Mouse (Mus musculus) limb, embryonic 13.5 days (tissue): ENCODE results near the gene Tas1r1. TPM values are rescaled to one million over a fixed set of nuclear protein-coding genes. Genes with fewer than 3 reads are reported as not detected.

Source experiments
- ATAC-seq: fragments of 200-750 bp; cut with Nextera tagmentation; 2 replicates; pipeline ENCODE4 v1.8.0; 2017; ENCODE audit warnings: low read depth, moderate number of reproducible peaks, moderate TSS enrichment; ENCODE audit not compliant: low FRiP score
- H3K27ac ChIP-seq: fragments of 300-500 bp; sonication (generic); 2 replicates; pipeline ENCODE4 v1.5.1; 2015; ENCODE audit warnings: inconsistent platforms, mild to moderate bottlenecking, moderate library complexity
- H3K27me3 ChIP-seq: fragments of 300-500 bp; sonication (generic); 2 replicates; pipeline ENCODE4 v1.6.1; 2015; ENCODE audit warnings: mild to moderate bottlenecking, inconsistent platforms
- H3K36me3 ChIP-seq: fragments of 300-500 bp; sonication (generic); 2 replicates; pipeline ENCODE4 v1.6.1; 2015; ENCODE audit warnings: inconsistent platforms, mild to moderate bottlenecking, moderate library complexity
- H3K4me1 ChIP-seq: fragments of 300-500 bp; sonication (generic); 2 replicates; pipeline ENCODE4 v1.6.1; 2015; ENCODE audit warnings: inconsistent platforms
- H3K4me2 ChIP-seq: fragments of 300-500 bp; sonication (generic); replicated peaks from 2 replicates; pipeline ENCODE4 v1.6.1; 2015; ENCODE audit warnings: inconsistent platforms, mild to moderate bottlenecking, moderate library complexity
- H3K4me3 ChIP-seq: fragments of 300-500 bp; sonication (generic); 2 replicates; pipeline ENCODE4 v1.5.1; 2015; ENCODE audit warnings: moderate library complexity, mild to moderate bottlenecking, inconsistent platforms
- H3K9ac ChIP-seq: fragments of 300-500 bp; sonication (generic); 2 replicates; pipeline ENCODE4 v1.6.1; 2015; ENCODE audit warnings: mild to moderate bottlenecking, inconsistent platforms
- H3K9me3 ChIP-seq: fragments of 300-500 bp; sonication (generic); 2 replicates; pipeline ENCODE4 v1.6.1; 2016; ENCODE audit warnings: inconsistent platforms
- WGBS: fragments of 180-500 bp; shearing (Covaris S2); methylation state at CpG from one replicate; pipeline ENCODE4 v1.1.7; 2015; 5-methylcytosine and 5-hydroxymethylcytosine counted together
- polyA plus RNA-seq: library from polyadenylated mRNA; unstranded; fragments of >200 nt; fragmentation: Nextera tagmentation; extraction: Ambion mirVana; gene quantifications from 2 replicates; pipeline ENCODE4 v1.2.1, GENCODE M21; 2015

The Tas1r1 gene
- polyA plus RNA-seq, 1 experiment from 2014 or later: 1.3 TPM

- no peak for ATAC-seq
- peaks cover 5% of the 10 kb centered on the region for H3K36me3 ChIP-seq
- peaks cover 39% of the 10 kb centered on the region for H3K4me1 ChIP-seq
- WGBS: 5% methylated on average over 8 of the region's 8 CpGs
- peak overlapping the region; percentile 99 for H3K4me2 ChIP-seq
- peak overlapping the region; percentile 83 for H3K9ac ChIP-seq
- peak overlapping the region; percentile 52; the same call in 1 of the 2 replicates for H3K27ac ChIP-seq
- H3K9me3 ChIP-seq: no peaks in the 10 kb centered on the region
- H3K4me3 ChIP-seq: peak overlapping the region; percentile 84
- peaks cover 4% of the 10 kb centered on the region for H3K27me3 ChIP-seq
These were observed 30.8 kb downstream of the Tas1r1 start for GRCm38 (mm10) chr4:152007481-152008147.

GRCm38 (mm10) chr4:152006812-152007211, 31.6 kb downstream of the Tas1r1 start:
- H3K9me3 ChIP-seq: no peaks in the 10 kb centered on the region
- H3K27me3 ChIP-seq: peaks cover 4% of the 10 kb centered on the region
- H3K27ac ChIP-seq: no peak overlapping the region
- H3K4me1 ChIP-seq: peaks cover 38% of the 10 kb centered on the region
- WGBS: 29% methylated on average over 3 of the region's 3 CpGs
- ATAC-seq: no peak
- H3K36me3 ChIP-seq: no peaks in the 10 kb centered on the region
- H3K4me2 ChIP-seq: no peak overlapping the region
- no peak overlapping the region for H3K9ac ChIP-seq
- no peak overlapping the region for H3K4me3 ChIP-seq

- Histone ChIP-seq H3K4me3 (no peak overlapping the region), H3K27ac (no peak overlapping the region), H3K4me2 (no peak overlapping the region), H3K9ac (no peak overlapping the region), H3K27me3 (peaks cover 4% of the 10 kb centered on the region), H3K36me3 (no peaks in the 10 kb centered on the region), H3K4me1 (peaks cover 31% of the 10 kb centered on the region), H3K9me3 (no peaks in the 10 kb centered on the region)
- WGBS: 78% methylated on average over 6 of the region's 6 CpGs
- ATAC-seq: no peak
These were observed 32.2 kb downstream of the Tas1r1 start for GRCm38 (mm10) chr4:152006137-152006536.

GRCm38 (mm10) chr4:152002063-152002462, 36.3 kb downstream of the Tas1r1 start:
- Histone ChIP-seq H3K27me3 (no peaks in the 10 kb centered on the region), H3K9ac (no peak overlapping the region), H3K9me3 (no peaks in the 10 kb centered on the region), H3K4me2 (no peak overlapping the region), H3K4me1 (peaks cover 13% of the 10 kb centered on the region), H3K4me3 (no peak overlapping the region), H3K36me3 (no peaks in the 10 kb centered on the region), H3K27ac (no peak overlapping the region)
- 90% methylated on average over 3 of the region's 3 CpGs for WGBS
- ATAC-seq: no peak

GRCm38 (mm10) chr4:152001335-152001734, 37.0 kb downstream of the Tas1r1 start:
- no peak overlapping the region for H3K4me3 ChIP-seq
- H3K4me2 ChIP-seq: no peak overlapping the region
- H3K36me3 ChIP-seq: no peaks in the 10 kb centered on the region
- H3K9ac ChIP-seq: no peak overlapping the region
- peaks cover 12% of the 10 kb centered on the region for H3K4me1 ChIP-seq
- WGBS: 57% methylated on average over 4 of the region's 4 CpGs
- no peak overlapping the region for H3K27ac ChIP-seq
- H3K27me3 ChIP-seq: no peaks in the 10 kb centered on the region
- no peaks in the 10 kb centered on the region for H3K9me3 ChIP-seq
- ATAC-seq: no peak

GRCm38 (mm10) chr4:152000906-152001305, 37.5 kb downstream of the Tas1r1 start:
- H3K27me3 ChIP-seq: no peaks in the 10 kb centered on the region
- H3K4me2 ChIP-seq: no peak overlapping the region
- no peaks in the 10 kb centered on the region for H3K9me3 ChIP-seq
- peaks cover 12% of the 10 kb centered on the region for H3K4me1 ChIP-seq
- no peak for ATAC-seq
- 32% methylated on average over 4 of the region's 4 CpGs for WGBS
- no peaks in the 10 kb centered on the region for H3K36me3 ChIP-seq
- no peak overlapping the region for H3K9ac ChIP-seq
- H3K27ac ChIP-seq: no peak overlapping the region
- no peak overlapping the region for H3K4me3 ChIP-seq

- no peak overlapping the region for H3K4me3 ChIP-seq
- H3K9ac ChIP-seq: no peak overlapping the region
- no peaks in the 10 kb centered on the region for H3K9me3 ChIP-seq
- no peak overlapping the region for H3K4me2 ChIP-seq
- no peaks in the 10 kb centered on the region for H3K27me3 ChIP-seq
- peaks cover 12% of the 10 kb centered on the region for H3K4me1 ChIP-seq
- no peak for ATAC-seq
- 78% methylated on average over 3 of the region's 3 CpGs for whole genome bisulfite sequencing
- H3K36me3 ChIP-seq: no peaks in the 10 kb centered on the region
- H3K27ac ChIP-seq: no peak overlapping the region
These were observed 38.9 kb downstream of the Tas1r1 start for GRCm38 (mm10) chr4:151999481-151999880.

- Histone ChIP-seq H3K4me1 (peaks cover 29% of the 10 kb centered on the region), H3K27me3 (no peaks in the 10 kb centered on the region), H3K9me3 (no peaks in the 10 kb centered on the region), H3K36me3 (peaks cover 6% of the 10 kb centered on the region), H3K27ac (no peak overlapping the region), H3K4me2 (peak overlapping the region; percentile 69), H3K9ac (peak overlapping the region; percentile 82), H3K4me3 (peak overlapping the region; percentile 99)
- no peak for ATAC-seq
- WGBS: 69% methylated on average over 3 of the region's 3 CpGs
These were observed 40.7 kb downstream of the Tas1r1 start for GRCm38 (mm10) chr4:151997701-151998100.

- Histone ChIP-seq H3K4me1 (peaks cover 29% of the 10 kb centered on the region), H3K9ac (peak overlapping the region; percentile 82), H3K27ac (peak overlapping the region; percentile 79), H3K4me3 (peak overlapping the region; percentile 99), H3K27me3 (no peaks in the 10 kb centered on the region), H3K9me3 (no peaks in the 10 kb centered on the region), H3K4me2 (peak overlapping the region; percentile 69), H3K36me3 (peaks cover 14% of the 10 kb centered on the region)
- 4% methylated on average over 13 of the region's 13 CpGs for WGBS
- no peak for ATAC-seq
These were observed 41.5 kb downstream of the Tas1r1 start for GRCm38 (mm10) chr4:151996951-151997222.

GRCm38 (mm10) chr4:151996173-151996950, 42.0 kb downstream of the Tas1r1 start, which contains the start of gene Phf13:
Gene Phf13 (minus strand): TSS chr4:151996258.
- Histone ChIP-seq H3K9ac (peak within 1 kb of the TSS; percentile 96), H3K4me3 (peak within 1 kb of the TSS; percentile 99), H3K4me1 (peaks cover 29% of the 10 kb centered on the region), H3K36me3 (peaks cover 20% of the 10 kb centered on the region), H3K27me3 (no peaks in the 10 kb centered on the region), H3K4me2 (peak within 1 kb of the TSS; percentile 87), H3K9me3 (no peaks in the 10 kb centered on the region), H3K27ac (peak within 1 kb of the TSS; percentile 89)
- ATAC-seq: peak; percentile 97
- WGBS: under 1% methylated on average over 90 of the region's 94 CpGs

- peaks cover 26% of the 10 kb centered on the region for H3K4me1 ChIP-seq
- no peaks in the 10 kb centered on the region for H3K27me3 ChIP-seq
- H3K9me3 ChIP-seq: no peaks in the 10 kb centered on the region
- under 1% methylated on average over 78 of the region's 111 CpGs for WGBS
- peak overlapping the region; percentile 89 for H3K27ac ChIP-seq
- H3K4me2 ChIP-seq: peak overlapping the region; percentile 87
- peak; percentile 0 for ATAC-seq
- H3K9ac ChIP-seq: peak overlapping the region; percentile 96
- H3K36me3 ChIP-seq: peaks cover 27% of the 10 kb centered on the region
- peak overlapping the region; percentile 99 for H3K4me3 ChIP-seq
These were observed 42.8 kb downstream of the Tas1r1 start for GRCm38 (mm10) chr4:151995371-151996172.
